Mouse (Mus musculus): Measurements from ENCODE around the gene Zbtb7b. TPM values are rescaled to one million over a fixed set of nuclear protein-coding genes. Genes with fewer than 3 reads are reported as not detected.
"Not testable (repeated sequence)": the region's sequence is repeated elsewhere in the genome, so short reads cannot be mapped to it uniquely, and the experiment has no call there.

Zbtb7b gene
- 0.65 and 0.69 TPM in 2 replicates for polyA plus RNA-seq (2016; fragmentation: Nextera tagmentation; extraction: Ambion mirVana)

DNA sequence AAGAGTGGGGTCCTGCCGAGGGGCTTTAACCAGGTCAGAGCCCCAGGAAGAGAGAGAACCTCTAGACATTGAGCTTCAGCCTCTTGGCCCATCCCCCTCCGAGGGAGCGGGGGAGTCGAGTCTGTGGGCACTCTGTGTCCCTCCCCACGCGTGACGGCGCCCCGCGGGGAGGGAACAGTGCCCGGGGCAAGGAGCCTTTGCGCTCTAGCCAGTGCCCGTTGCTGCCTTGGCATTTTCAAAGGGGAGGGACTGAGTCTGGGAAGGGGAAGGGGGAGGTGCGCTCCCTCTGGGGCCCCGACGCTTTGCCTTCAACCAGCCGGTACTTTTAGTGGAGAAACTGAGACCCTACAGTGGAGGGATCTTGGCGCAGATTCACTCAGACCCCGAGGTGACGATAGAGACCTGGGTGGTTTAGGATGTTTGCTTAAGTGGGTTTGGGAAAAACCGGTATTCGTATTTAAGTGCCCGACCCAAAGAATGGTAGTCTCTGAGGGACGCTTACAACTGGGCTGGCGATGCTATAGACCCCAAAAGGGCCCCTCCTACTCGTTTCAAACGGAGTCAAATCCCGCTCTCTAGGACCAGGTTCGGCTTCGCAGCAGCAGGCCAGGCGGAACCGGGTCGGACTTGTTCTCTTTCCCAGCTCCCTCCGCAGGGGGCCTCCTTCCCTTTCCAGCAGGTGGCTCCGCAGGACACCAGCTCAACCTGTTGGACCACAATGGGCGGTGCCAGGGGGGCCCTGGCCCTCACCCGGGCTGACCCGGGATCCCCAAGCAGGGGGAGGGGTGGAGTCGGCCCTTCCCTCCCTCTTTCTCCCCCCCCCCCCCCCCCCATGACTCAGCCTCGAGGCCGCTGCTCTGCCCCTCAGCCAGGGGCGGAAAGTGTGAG is at the start of gene Zbtb7b:
Gene Zbtb7b (minus strand): TSS at position 771 of the 888 bp plus-strand sequence.
- peaks cover 75% of the 10 kb centered on the region for H3K4me1 ChIP-seq
- no peak for DNase-seq (ENCODE audit: extremely low spot score, low spot score)
- no peaks in the 10 kb centered on the region for H3K36me3 ChIP-seq (replicated peaks)
- peak within 1 kb of the TSS; percentile 75 for H3K4me3 ChIP-seq
- H3K9me3 ChIP-seq = no peaks in the 10 kb centered on the region
- peak within 1 kb of the TSS; percentile 90 for H3K27ac ChIP-seq
- under 1% methylated on average over 42 of the region's 42 CpGs for WGBS
- peaks cover 42% of the 10 kb centered on the region for H3K27me3 ChIP-seq (ENCODE audit: poor library complexity, severe bottlenecking)

GRCm38 (mm10) chr3:89440691-89441090 is 46.1 kb upstream of the Zbtb7b start:
- Histone ChIP-seq H3K4me1 (peaks cover 36% of the 10 kb centered on the region), H3K9me3 (no peaks in the 10 kb centered on the region), H3K4me3 (no peak overlapping the region), H3K36me3 (replicated peaks) (peaks cover 23% of the 10 kb centered on the region), H3K27me3 (ENCODE audit: poor library complexity, severe bottlenecking) (no peaks in the 10 kb centered on the region), H3K27ac (no peak overlapping the region)
- 93% methylated on average over 2 of the region's 2 CpGs for WGBS
- no peak for DNase-seq (ENCODE audit: extremely low spot score, low spot score)

DNA sequence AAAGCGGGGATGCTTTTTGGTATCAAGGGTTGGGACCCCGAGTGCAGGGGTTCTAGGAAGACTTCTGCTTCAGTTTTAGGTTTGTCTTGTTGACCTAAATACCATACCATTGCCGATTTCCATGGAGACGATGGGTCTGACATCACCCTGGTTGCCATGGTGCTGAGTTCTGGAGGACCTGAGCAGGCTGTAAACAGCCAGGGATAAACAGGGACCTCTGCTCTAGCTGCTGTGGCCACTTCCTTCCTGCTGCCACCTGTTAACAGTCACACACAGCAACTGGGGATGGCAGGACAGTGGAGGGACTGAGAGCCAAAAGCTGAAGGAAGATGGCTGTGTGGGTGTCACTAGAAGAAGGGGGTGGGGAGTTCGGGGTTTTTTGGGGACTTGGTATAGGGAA is 42.7 kb upstream of the Zbtb7b start:
- H3K4me3 ChIP-seq = peak overlapping the region; percentile 53
- DNase-seq (ENCODE audit: extremely low spot score, low spot score) = peak; percentile 51
- peaks cover 57% of the 10 kb centered on the region for H3K4me1 ChIP-seq
- H3K9me3 ChIP-seq = no peaks in the 10 kb centered on the region
- peaks cover 35% of the 10 kb centered on the region for H3K36me3 ChIP-seq (replicated peaks)
- peak overlapping the region; percentile 83 for H3K27ac ChIP-seq
- H3K27me3 ChIP-seq (ENCODE audit: poor library complexity, severe bottlenecking) = no peaks in the 10 kb centered on the region
- WGBS = 24% methylated on average over 5 of the region's 5 CpGs

DNA sequence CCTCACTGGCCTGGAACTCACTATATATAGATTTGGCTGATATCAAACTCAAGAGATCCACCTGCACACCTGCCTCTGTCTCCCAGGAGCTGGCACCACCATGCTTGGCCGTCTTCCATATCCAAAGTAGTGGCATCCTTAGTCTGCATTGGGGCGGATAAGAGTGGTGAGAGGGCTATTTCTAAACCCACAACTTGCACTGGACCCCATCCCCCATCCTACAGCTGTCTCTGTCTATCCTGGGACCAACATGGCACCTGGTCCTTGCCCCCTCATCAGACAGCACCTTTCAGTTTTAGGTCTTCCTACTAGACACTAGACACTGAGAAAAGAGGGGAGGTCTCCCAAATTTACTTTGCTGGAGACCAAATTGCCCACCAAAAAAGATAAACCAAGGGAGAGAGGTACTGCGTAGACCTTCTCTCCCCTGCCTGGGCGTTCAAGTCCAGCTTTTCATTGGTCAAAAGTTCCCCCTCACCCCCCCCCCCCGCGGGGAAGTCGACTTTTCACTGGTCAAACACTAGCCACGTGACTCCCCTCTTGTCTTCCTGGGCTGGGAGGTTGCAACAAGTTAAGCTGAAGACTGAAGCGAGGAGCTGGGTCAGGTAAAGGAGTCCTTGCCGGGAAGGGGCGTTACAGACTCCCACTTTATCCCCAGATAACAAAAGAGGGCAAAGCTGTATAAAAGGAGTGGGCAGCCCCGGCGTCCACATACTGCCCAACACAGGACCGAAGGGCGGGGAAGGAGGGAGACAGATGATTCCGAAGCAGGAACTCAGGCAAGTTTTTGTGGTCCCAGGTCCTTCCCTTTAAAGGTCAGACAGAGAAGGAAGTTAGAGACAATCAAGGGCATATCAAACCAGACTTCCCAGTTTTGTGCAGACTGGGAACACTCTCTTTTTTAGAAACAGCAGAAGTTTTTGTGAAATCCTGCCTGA is 41.9 kb upstream of the Zbtb7b start, which contains the start of gene Pbxip1:
Gene Pbxip1 (plus strand): TSS at position 531 of the 938 bp plus-strand sequence.
- WGBS = 4% methylated on average over 16 of the region's 16 CpGs
- H3K27ac ChIP-seq = peak within 1 kb of the TSS; percentile 83

DNA sequence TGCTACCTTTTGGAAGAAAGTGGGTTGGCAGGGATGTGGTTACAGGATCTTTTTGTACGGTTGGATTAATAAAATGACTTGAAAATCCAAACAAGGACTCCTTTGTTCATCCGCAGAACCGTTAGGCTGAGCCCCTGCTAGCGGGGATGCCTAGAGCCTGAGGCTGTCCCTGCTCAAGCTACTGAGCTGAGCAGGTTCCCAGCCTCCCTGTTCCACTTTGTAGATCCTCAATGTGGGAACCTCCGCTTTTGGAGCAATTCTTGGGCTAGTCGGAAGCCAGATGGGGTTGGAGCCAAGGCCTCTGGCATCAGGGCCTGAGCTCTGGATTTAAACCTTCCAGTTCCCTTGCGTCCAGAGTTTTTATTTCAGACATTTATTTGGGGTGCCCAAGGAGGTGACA is 40.5 kb upstream of the Zbtb7b start:
- 66% methylated on average over 7 of the region's 7 CpGs for WGBS
- Histone ChIP-seq H3K36me3 (replicated peaks) (peaks cover 40% of the 10 kb centered on the region), H3K27me3 (ENCODE audit: poor library complexity, severe bottlenecking) (no peaks in the 10 kb centered on the region), H3K27ac (0 out of 2 replicates have a peak overlapping the region, but pooled peaks have one; percentile 45), H3K4me3 (no peak overlapping the region), H3K9me3 (no peaks in the 10 kb centered on the region), H3K4me1 (peaks cover 78% of the 10 kb centered on the region)
- no peak for DNase-seq (ENCODE audit: extremely low spot score, low spot score)

More for the DNA sequence above, 41.9 kb upstream of the Zbtb7b start, which contains the start of gene Pbxip1:
- Histone ChIP-seq H3K4me3 (peak within 1 kb of the TSS; percentile 53), H3K4me1 (peaks cover 64% of the 10 kb centered on the region), H3K9me3 (no peaks in the 10 kb centered on the region), H3K36me3 (replicated peaks) (peaks cover 38% of the 10 kb centered on the region), H3K27me3 (ENCODE audit: poor library complexity, severe bottlenecking) (no peaks in the 10 kb centered on the region)
- DNase-seq (ENCODE audit: extremely low spot score, low spot score) = peak; percentile 90

GRCm38 (mm10) chr3:89434532-89434931 is 40.0 kb upstream of the Zbtb7b start:
- 88% methylated on average over 11 of the region's 11 CpGs for WGBS
- no peaks in the 10 kb centered on the region for H3K27me3 ChIP-seq (ENCODE audit: poor library complexity, severe bottlenecking)
- peaks cover 37% of the 10 kb centered on the region for H3K36me3 ChIP-seq (replicated peaks)
- no peaks in the 10 kb centered on the region for H3K9me3 ChIP-seq
- no peak overlapping the region for H3K4me3 ChIP-seq
- peak overlapping the region; percentile 45; the same call in 1 of the 2 replicates for H3K27ac ChIP-seq
- H3K4me1 ChIP-seq = peaks cover 83% of the 10 kb centered on the region
- no peak for DNase-seq (ENCODE audit: extremely low spot score, low spot score)

GRCm38 (mm10) chr3:89432606-89433005 is 38.0 kb upstream of the Zbtb7b start:
- DNase-seq (ENCODE audit: extremely low spot score, low spot score) = no peak
- peaks cover 64% of the 10 kb centered on the region for H3K4me1 ChIP-seq
- peak overlapping the region; percentile 6; the same call in 1 of the 2 replicates for H3K4me3 ChIP-seq
- peaks cover 43% of the 10 kb centered on the region for H3K36me3 ChIP-seq (replicated peaks)
- H3K27me3 ChIP-seq (ENCODE audit: poor library complexity, severe bottlenecking) = no peaks in the 10 kb centered on the region
- 92% methylated on average over 8 of the region's 8 CpGs for whole genome bisulfite sequencing
- no peak overlapping the region for H3K27ac ChIP-seq
- H3K9me3 ChIP-seq = no peaks in the 10 kb centered on the region

DNA sequence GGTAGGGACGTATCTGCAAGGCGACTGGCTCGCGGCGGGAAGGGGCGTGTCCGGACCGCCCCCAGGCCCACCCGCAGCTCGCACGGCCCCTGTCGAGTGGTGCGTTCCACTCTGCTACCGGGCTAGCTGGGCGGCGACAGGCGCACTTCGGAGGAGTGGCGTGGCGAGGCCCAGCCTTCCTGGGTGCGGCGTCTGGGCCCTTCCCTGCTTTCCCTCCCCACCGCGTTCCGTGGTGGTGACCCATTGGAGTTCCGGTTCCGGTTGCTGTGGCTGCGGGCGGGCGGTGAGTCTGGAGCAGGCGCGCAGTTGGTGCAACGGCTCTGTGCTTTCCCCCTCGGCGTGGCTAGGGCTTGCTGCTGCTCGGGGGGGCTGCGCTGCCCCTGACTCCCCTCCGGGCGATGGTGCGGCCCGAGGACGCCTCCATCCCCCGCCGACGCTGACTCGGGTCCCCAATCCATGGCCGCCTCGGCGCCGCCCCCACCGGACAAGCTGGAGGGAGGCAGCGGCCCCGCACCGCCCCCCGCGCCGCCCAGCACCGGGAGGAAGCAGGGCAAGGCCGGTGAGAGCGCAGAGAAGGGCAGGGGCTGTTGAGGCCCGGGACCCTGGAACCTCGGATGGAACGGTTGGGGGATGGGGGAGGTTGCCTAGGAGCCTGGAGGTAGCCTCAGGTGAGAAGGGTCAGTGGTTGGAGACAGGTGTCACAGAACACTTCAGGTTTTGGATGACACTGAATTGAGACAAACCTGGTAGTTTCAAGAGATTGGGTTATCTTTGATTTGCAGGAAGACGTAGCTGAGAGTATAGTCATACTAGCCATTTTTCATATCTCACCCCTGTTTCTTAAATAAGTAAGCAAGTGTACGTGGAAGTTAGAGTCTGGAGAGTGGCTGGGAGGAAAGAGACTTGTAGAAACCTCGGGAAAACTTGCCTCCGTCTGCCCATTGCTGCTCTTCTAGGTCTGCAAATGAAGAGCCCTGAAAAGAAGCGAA is 35.9 kb upstream of the Zbtb7b start, which contains the start of gene Pygo2:
Gene Pygo2 (plus strand): TSS at position 44 of the 989 bp plus-strand sequence.
- Histone ChIP-seq H3K9me3 (no peaks in the 10 kb centered on the region), H3K36me3 (replicated peaks) (peaks cover 64% of the 10 kb centered on the region), H3K4me3 (peak within 1 kb of the TSS; percentile 100), H3K27ac (peak within 1 kb of the TSS; percentile 96), H3K4me1 (peaks cover 47% of the 10 kb centered on the region), H3K27me3 (ENCODE audit: poor library complexity, severe bottlenecking) (no peaks in the 10 kb centered on the region)
- DNase-seq (ENCODE audit: extremely low spot score, low spot score) = peak; percentile 94
- WGBS = 2% methylated on average over 66 of the region's 68 CpGs

GRCm38 (mm10) chr3:89429021-89429420 is 34.4 kb upstream of the Zbtb7b start:
- Histone ChIP-seq H3K36me3 (replicated peaks) (peaks cover 63% of the 10 kb centered on the region), H3K4me1 (peaks cover 34% of the 10 kb centered on the region)
- 96% methylated on average over 7 of the region's 7 CpGs for WGBS
- H3K9me3 ChIP-seq; H3K27me3 ChIP-seq (ENCODE audit: poor library complexity, severe bottlenecking); H3K4me3 ChIP-seq; H3K27ac ChIP-seq; DNase-seq (ENCODE audit: extremely low spot score, low spot score): not testable (repeated sequence)

DNA sequence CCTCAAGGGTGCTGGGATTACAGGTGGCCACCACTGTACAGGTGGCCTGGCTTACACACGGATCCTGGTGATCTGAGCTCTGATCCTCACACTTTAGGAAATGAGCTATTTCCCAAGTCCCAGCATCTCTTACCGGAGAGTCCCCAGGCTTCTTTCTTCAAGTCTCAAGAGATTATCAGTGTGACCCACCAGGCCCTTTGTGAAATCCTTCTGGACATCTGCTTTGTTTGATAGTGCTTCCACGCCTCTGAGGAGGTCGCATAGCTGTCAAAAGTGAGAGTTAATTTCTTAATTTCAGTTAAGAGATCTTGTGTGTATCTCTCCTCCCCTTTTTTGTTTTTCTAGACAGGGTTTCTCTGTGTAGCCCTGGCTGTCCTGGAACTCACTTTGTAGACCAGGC is 31.3 kb upstream of the Zbtb7b start:
- no peaks in the 10 kb centered on the region for H3K9me3 ChIP-seq
- H3K4me1 ChIP-seq = peaks cover 41% of the 10 kb centered on the region
- no peaks in the 10 kb centered on the region for H3K27me3 ChIP-seq (ENCODE audit: poor library complexity, severe bottlenecking)
- peaks cover 53% of the 10 kb centered on the region for H3K36me3 ChIP-seq (replicated peaks)
- no peak for DNase-seq (ENCODE audit: extremely low spot score, low spot score)
- no peak overlapping the region for H3K27ac ChIP-seq
- WGBS = 87% methylated on average over 4 of the region's 4 CpGs
- H3K4me3 ChIP-seq = no peak overlapping the region

- H3K4me3 ChIP-seq = no peak overlapping the region
- peaks cover 53% of the 10 kb centered on the region for H3K36me3 ChIP-seq (replicated peaks)
- H3K27ac ChIP-seq = no peak overlapping the region
- whole genome bisulfite sequencing = 87% methylated on average over 5 of the region's 5 CpGs
- DNase-seq (ENCODE audit: extremely low spot score, low spot score) = no peak
- H3K4me1 ChIP-seq = peaks cover 41% of the 10 kb centered on the region
- no peaks in the 10 kb centered on the region for H3K27me3 ChIP-seq (ENCODE audit: poor library complexity, severe bottlenecking)
- H3K9me3 ChIP-seq = no peaks in the 10 kb centered on the region
These were observed 30.6 kb upstream of the Zbtb7b start for GRCm38 (mm10) chr3:89425141-89425525.
